Mouse (Mus musculus) brain, embryonic 14.5 days (tissue): ENCODE measurements around the gene N4bp2l2.
"Not testable (repeated sequence)": the region's sequence is repeated elsewhere in the genome, so short reads cannot be mapped to it uniquely, and the experiment has no call there.

Experiments
- CTCF ChIP-seq: fragments of 200-500 bp; IDR thresholded peaks from 2 replicates; pipeline ENCODE4 v1.5.1; 2012; ENCODE audit warnings: inconsistent platforms, mild to moderate bottlenecking, moderate library complexity, borderline replicate concordance; ENCODE audit not compliant: insufficient read depth, insufficient read length; ENCODE audit errors: extremely low read depth
- POLR2A ChIP-seq: fragments of 200-500 bp; IDR thresholded peaks from 2 replicates; pipeline ENCODE4 v1.6.1; 2012; ENCODE audit warnings: mild to moderate bottlenecking, inconsistent platforms, borderline replicate concordance; ENCODE audit not compliant: poor library complexity, insufficient read depth, insufficient read length, severe bottlenecking; ENCODE audit errors: extremely low read depth

DNA sequence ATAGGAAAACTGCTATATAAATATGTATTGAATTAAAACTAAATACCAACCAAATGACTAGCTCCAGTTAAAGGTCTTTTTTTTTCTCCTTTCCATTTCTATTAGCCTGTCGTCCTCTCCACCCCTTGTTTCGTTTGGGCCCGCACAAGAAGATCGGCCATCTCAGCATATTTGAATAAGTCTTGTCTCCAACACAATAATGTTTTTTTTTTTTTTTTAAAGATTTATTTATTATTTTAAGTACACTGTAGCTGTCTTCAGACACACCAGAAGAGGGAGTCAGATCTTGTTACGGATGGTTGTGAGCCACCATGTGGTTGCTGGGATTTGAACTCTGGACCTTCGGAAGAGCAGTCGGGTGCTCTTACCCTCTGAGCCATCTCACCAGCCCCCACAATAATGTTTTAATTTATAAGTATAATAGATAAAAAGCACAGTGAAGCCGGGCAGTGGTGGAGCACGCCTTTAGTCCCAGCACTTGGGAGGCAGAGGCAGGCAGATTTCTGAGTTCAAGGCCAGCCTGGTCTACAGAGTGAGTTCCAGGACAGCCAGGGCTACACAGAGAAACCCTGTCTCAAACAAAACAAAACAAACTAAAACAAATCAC lies at the start of gene N4bp2l2:
- TF ChIP-seq CTCF, POLR2A: not testable (repeated sequence)
